Mouse (Mus musculus) layer of hippocampus, adult 2 months (tissue): ENCODE results near the gene Msh3. TPM values are rescaled to one million over a fixed set of nuclear protein-coding genes. Genes with fewer than 3 reads are reported as not detected.

Source experiments
- DNase-seq, 2 experiments: peaks; one replicate each; pipeline ENCODE4 v3.0.0; 2022; ENCODE audit warnings: low spot score in 2 of 2
- H3K27ac ChIP-seq: fragments of 200-600 bp; 2 replicates; pipeline ENCODE4 v1.8.1; 2022
- H3K4me3 ChIP-seq: fragments of 200-600 bp; 2 replicates; pipeline ENCODE4 v1.8.1; 2022; ENCODE audit warnings: mild to moderate bottlenecking
- CTCF ChIP-seq: fragments of 200-600 bp; conservative IDR thresholded peaks from 2 replicates; pipeline ENCODE4 v1.8.1; 2022; ENCODE audit warnings: antibody characterized with exemption, mild to moderate bottlenecking, moderate library complexity
- total RNA-seq, 2 experiments: library from RNA; stranded (reverse); gene quantifications; 2 replicates each; pipeline ENCODE4 v1.2.3; 2021

Msh3 gene
- total RNA-seq, 2 experiments from 2014 or later = 24.6 to 27.8 TPM

- TF ChIP-seq CTCF = no peak
- no peak overlapping the region for H3K4me3 ChIP-seq
- no peak for DNase-seq
- no peak overlapping the region for H3K27ac ChIP-seq
These were observed 91.2 kb downstream of the Msh3 start for GRCm38 (mm10) chr13:92263566-92263965.

DNA sequence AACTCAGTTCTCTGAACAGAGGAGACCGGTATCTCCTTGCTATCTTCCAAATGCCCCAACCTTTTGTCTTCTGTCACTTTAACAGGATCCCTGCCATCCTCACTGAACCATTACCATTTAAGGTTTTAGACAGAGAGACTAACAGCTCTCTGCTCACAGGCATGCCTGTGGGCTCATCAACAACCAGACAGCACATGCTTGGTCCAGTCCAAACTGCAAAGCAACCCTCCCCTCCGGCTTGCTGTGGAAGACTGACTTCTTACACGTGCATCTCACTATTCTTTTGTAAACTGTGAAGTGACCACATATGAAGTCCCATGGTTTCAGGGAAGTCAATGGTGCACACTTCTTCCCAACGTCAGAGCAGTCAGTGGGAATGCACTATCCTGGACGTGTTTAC is 93.5 kb downstream of the Msh3 start:
- no peak overlapping the region for H3K4me3 ChIP-seq
- no peak for TF ChIP-seq CTCF
- DNase-seq = no peak

GRCm38 (mm10) chr13:92255480-92255879 is 99.3 kb downstream of the Msh3 start:
- H3K4me3 ChIP-seq = no peak overlapping the region
- DNase-seq = no peak
- TF ChIP-seq CTCF = no peak
- H3K27ac ChIP-seq = no peak overlapping the region

More for the DNA sequence above, 93.5 kb downstream of the Msh3 start:
- H3K27ac ChIP-seq = no peak overlapping the region

DNA sequence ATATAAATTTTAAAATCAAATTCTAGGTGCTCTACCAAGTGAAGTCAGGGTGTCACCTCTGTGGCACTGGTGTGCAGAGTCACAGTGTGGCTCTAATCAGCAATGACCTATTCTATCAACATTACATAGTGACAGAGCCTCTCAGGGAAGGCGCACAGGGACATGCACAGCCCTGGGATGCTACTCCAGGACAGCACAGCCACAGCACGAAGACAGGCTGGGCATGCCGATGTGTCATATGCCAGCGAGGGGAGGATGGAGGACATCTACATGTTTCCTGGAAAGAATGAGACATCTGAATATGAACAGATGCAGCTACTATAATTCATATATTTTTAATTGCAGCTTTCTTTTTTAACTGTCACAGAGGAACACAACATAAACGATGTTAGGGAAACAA is 101.0 kb downstream of the Msh3 start:
- no peak for TF ChIP-seq CTCF
- no peak for DNase-seq
- Histone ChIP-seq H3K27ac (no peak overlapping the region), H3K4me3 (no peak overlapping the region)

DNA sequence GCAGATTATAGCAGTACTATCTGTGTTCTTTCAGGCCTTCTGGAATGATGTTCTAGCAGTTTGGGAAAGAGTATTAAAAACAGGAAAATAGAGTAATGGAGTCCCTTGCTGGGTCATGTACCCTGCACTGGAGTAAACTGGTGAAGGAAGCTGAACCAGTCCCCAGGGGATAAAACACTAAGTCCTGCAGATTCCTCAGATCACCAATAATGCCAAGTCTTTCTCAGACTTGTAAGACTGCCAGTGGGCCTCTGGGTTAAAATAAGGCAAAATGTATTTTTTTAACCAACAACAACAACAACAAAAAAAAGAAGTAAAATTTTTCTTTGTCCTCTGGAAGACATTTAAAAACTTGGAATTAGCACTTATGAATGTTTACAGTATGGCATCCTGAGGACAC is 102.5 kb downstream of the Msh3 start:
- TF ChIP-seq CTCF = no peak
- Histone ChIP-seq H3K27ac (no peak overlapping the region), H3K4me3 (no peak overlapping the region)
- no peak for DNase-seq

DNA sequence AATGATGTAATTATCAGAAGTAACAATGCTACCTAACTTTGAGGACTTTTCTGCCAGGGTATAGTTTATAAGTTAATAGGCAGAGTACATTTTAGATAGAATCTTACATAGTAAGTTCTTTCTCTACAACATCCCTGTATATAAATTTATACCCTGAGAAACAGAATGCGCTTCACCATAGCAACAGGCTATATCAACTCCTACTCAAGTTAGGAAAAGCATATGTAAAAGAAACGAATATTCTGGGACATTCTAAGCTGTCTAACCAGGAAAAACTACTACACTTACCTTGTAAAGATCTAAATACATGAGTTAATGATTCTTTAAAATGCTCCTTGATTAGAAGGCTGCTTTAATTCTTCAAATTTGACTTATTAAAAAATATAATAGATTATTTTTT is 107.2 kb downstream of the Msh3 start:
- H3K4me3 ChIP-seq = no peak overlapping the region
- no peak for TF ChIP-seq CTCF
- DNase-seq = no peak
- H3K27ac ChIP-seq = no peak overlapping the region

DNA sequence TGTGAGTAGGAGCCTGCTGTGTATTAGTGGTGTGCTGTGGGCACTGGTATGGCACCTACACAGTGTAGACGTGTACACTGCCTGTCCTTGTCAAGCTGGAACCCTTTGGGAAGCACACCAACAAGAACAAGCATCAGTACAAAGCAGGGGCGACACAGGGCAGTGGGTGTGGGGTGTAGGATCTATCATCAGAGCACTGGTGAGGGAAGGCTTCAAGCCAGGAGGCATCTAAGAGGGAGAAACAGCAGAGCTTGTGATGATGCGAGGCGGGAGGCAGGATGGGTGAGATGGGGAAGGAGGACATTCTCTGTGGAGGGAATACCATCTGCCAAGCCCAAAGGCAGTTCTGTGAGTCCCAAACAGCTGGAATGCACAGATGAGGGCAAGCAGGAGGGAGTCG is 107.8 kb downstream of the Msh3 start:
- H3K27ac ChIP-seq = no peak overlapping the region
- no peak overlapping the region for H3K4me3 ChIP-seq
- no peak for DNase-seq
- no peak for TF ChIP-seq CTCF

DNA sequence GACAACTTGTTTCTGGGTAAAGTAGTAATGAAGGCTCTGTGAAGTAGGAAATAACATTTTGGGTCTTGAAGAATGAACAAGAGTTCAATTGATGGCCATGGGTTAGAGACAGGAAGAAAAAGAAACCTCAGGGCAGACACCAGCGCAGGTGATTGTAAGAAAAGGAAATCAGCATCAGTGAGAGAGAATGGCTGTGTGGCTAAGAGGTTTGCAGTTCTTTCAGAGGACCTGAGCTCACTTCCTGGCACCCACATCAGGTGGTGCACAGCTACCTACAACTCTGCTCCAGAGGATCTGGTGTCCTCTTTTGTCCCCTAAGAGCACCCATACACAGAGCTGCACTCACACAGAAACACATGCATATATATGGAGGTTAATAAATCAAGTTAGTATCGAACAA is 110.1 kb downstream of the Msh3 start:
- no peak for DNase-seq
- Histone ChIP-seq H3K27ac (no peak overlapping the region), H3K4me3 (no peak overlapping the region)
- no peak for TF ChIP-seq CTCF

DNA sequence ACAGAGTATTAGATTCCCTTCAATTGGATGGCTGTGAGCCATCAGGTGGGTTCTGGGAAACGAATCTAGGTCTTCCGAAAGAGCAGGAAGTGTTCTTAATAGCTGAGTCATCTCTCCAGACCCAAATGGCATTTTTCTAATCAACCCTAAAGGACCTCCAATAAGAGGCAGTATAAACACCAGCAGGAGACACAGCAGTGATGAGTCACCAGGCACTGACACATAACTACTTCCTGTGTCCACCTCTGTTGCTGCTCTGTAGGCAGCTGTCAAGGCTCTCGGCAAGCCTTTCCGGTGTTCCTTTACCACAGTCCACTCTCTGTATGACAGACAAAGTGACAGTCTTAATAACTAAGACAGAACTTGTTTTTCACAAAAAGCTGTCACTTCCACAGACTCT is 113.4 kb downstream of the Msh3 start:
- no peak overlapping the region for H3K4me3 ChIP-seq
- DNase-seq = no peak
- H3K27ac ChIP-seq = no peak overlapping the region
- no peak for TF ChIP-seq CTCF

DNA sequence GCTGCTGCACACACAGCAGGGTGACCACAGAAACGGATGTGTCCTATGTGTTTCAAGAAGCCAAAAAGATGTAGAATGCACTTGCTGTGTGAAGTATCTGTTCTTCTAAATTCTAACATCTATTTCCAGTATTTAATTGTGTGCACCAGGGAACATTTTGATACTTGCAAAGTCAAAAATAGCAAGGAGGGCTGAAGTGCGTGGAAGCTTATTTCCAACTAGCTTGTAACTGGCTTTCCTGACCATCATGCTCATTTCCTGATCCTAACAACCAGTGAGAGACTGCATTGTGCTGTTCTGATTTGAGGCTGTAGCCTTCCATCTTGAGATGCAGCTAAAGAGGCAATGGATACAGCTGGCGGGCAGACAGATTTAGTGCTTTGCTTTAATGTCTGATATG is 116.9 kb downstream of the Msh3 start:
- no peak overlapping the region for H3K4me3 ChIP-seq
- H3K27ac ChIP-seq = peak overlapping the region; percentile 44; the same call in 1 of the 2 replicates
- TF ChIP-seq CTCF = no peak
- DNase-seq = no peak

DNA sequence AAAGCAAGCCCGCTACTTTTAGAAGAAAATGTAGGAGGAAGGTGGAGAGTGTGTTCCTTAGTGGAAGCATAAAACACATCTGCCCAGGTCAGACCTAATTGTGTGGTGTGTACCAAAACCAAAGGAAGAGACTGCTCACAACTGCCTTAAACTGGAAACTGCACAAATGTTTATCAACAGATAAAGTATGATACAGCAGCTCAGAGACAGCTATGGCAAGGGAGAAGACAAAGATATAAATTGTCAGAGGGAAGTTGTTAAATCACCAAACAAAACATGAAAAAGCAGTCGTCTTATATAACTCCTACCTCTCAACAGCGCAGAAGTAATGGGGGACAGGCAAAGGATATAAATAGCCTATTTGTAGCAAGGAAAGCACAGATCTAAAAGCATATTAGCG is 117.8 kb downstream of the Msh3 start:
- H3K27ac ChIP-seq = peak overlapping the region; percentile 44; the same call in 1 of the 2 replicates
- no peak overlapping the region for H3K4me3 ChIP-seq
- no peak for TF ChIP-seq CTCF
- no peak for DNase-seq

DNA sequence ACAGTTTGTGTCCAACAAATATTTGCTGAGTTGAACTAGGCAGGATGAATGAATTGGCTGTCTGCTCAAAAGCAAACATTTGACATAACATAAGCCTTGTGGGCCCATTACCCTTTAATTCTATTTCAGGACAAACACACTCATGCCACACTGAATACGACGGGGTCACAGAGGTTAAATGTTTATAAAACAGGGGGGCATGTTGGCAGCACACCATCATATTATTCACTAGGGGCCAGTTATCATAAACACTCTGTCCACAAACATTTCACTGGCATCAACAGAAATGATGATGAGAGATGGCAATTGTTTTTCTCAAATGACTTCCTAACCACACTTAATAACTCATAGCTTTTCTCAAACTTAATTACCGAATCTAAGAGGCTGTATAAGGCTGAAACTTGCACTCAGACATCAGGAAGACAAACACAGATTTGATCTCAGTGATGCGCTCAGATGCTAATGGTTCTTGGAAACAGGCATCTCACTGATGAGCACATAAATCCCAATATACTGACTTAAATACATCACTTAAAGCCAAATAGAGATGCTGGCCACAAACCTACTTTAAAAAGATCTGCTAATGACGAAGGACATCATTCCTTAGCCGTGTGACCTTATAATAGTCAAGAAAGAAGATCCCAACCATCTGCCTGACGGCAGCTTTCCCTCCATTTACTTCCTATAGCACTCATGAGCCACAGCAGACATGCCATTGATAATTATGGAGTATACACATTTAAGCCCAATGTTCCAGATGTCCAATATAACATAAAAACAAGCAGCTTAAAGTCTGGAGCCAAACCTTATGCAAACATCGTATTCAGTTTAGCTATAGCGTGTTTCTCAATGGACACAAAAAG is 122.5 kb downstream of the Msh3 start:
- Histone ChIP-seq H3K4me3 (no peak overlapping the region), H3K27ac (no peak overlapping the region)
- no peak for TF ChIP-seq CTCF
- no peak for DNase-seq

DNA sequence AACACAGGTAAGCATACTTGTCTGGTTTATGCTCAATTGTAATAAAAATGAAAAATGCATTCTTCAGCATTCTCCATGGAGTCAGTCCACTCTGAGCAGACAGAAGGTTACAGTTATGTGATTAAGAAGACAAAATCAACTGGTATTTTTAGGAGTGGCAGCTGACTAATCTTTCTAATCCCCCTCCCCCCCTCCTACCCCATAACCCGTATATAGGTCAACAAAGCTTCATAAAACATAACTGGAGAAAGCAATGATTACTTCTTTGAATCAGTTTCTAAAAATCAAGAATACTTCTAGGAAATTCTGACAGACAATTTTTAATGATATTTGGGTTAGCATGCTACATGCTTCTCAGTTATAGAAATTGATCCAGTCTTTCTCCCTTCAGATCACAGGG is 126.8 kb downstream of the Msh3 start:
- no peak for DNase-seq
- H3K27ac ChIP-seq = no peak overlapping the region
- no peak for TF ChIP-seq CTCF
- no peak overlapping the region for H3K4me3 ChIP-seq

DNA sequence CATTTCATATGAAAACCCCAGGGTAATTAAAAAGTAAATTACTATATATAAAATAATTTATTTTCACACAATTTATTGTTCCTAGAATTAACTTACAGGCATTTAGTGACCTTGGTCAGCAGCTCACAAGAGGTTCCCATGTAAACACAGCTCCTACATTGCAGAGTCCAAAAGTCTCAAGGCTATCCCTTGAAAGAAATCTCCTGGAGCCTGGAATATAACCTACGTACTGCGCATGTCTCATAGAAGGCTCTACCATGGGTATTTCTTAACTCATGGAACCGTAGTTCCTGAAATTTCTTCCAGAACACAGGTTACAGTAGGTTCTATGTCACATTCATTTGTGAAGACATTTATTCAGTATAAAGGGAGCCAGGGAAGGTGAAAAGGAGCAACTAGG is 131.2 kb downstream of the Msh3 start:
- no peak for TF ChIP-seq CTCF
- Histone ChIP-seq H3K4me3 (no peak overlapping the region), H3K27ac (no peak overlapping the region)
- no peak for DNase-seq
